Mouse (Mus musculus): ENCODE results near the gene Il11ra1. TPM values are rescaled to one million over a fixed set of nuclear protein-coding genes. Genes with fewer than 3 reads are reported as not detected.
A peak's percentile ranks its signal among the peaks of the same experiment; 100 is the strongest.
"Not testable (repeated sequence)": the region's sequence is repeated elsewhere in the genome, so short reads cannot be mapped to it uniquely, and the experiment has no call there.

The Il11ra1 gene
- polyA plus RNA-seq, 1 experiment from 2014 or later, result 29.2 TPM

DNA sequence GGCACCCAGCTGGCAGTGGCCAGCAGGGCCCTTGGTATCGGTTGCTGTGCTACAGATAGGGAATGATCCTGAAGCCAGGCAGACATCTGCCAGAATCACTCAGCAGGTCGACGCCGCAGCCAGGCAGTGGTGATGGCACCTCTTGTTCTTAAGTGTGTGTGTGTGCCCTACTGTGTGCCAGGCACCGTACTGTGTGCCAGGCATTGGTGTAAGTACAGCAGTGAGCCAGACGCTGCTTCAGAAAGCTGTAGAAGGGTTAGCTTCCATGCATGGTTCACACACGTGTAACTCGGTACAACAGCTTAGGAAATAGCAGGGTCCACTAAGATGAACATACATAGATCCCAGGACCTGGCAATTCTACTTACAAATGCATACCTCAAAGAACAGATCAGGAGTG, 435 bp downstream of the Il11ra1 start:
- H3K9me3 ChIP-seq (ENCODE audit: control insufficient read depth, low read length); H3K4me3 ChIP-seq (replicated peaks; ENCODE audit: low read length); H3K27me3 ChIP-seq (replicated peaks; ENCODE audit: control insufficient read depth, insufficient read depth, low read length); ATAC-seq; H3K27ac ChIP-seq (ENCODE audit: low read length); H3K4me2 ChIP-seq (ENCODE audit: low read length); H3K4me1 ChIP-seq (replicated peaks; ENCODE audit: control insufficient read depth, insufficient read depth, low read length); H3K36me3 ChIP-seq (ENCODE audit: control insufficient read depth, insufficient read depth); H3K9ac ChIP-seq (replicated peaks; ENCODE audit: low read depth, low read length): not testable (repeated sequence)
- WGBS, result 66% methylated on average over 2 of the region's 8 CpGs

DNA sequence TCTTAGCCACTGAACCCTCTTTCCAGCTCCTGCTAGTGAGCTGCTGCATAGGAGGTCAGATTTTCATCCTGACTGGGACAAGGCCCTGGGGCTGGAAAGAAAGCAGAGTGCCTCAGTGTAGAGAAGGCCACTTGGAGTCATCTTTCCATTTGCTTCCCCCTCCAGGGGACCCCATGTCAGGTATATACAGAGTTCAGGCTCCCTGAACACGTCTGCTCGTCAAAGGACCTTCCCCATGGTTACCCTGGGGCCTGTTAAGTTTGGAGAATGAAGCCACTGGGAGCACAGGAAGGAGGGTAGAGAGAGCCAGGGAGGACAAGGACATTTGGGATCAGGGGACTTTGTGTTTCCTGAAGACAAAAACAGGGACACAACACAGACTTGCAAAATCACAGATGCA, 2.4 kb downstream of the Il11ra1 start:
- not testable (repeated sequence) for H3K36me3 ChIP-seq (ENCODE audit: control insufficient read depth, insufficient read depth); ATAC-seq
- 62% methylated on average over 2 of the region's 2 CpGs for WGBS

GRCm38 (mm10) chr4:41704651-41705050, 4.9 kb downstream of the Il11ra1 start:
- H3K36me3 ChIP-seq (ENCODE audit: control insufficient read depth, insufficient read depth), result no peaks in the 10 kb centered on the region
- 13% methylated on average over 5 of the region's 5 CpGs for WGBS

More for the DNA sequence above, 2.4 kb downstream of the Il11ra1 start:
- H3K27ac ChIP-seq (ENCODE audit: low read length); H3K9ac ChIP-seq (replicated peaks; ENCODE audit: low read depth, low read length); H3K4me2 ChIP-seq (ENCODE audit: low read length); H3K4me3 ChIP-seq (replicated peaks; ENCODE audit: low read length); H3K9me3 ChIP-seq (ENCODE audit: control insufficient read depth, low read length); H3K27me3 ChIP-seq (replicated peaks; ENCODE audit: control insufficient read depth, insufficient read depth, low read length): not testable (repeated sequence)
- H3K4me1 ChIP-seq (replicated peaks; ENCODE audit: control insufficient read depth, insufficient read depth, low read length), result peaks cover 14% of the 10 kb centered on the region

DNA sequence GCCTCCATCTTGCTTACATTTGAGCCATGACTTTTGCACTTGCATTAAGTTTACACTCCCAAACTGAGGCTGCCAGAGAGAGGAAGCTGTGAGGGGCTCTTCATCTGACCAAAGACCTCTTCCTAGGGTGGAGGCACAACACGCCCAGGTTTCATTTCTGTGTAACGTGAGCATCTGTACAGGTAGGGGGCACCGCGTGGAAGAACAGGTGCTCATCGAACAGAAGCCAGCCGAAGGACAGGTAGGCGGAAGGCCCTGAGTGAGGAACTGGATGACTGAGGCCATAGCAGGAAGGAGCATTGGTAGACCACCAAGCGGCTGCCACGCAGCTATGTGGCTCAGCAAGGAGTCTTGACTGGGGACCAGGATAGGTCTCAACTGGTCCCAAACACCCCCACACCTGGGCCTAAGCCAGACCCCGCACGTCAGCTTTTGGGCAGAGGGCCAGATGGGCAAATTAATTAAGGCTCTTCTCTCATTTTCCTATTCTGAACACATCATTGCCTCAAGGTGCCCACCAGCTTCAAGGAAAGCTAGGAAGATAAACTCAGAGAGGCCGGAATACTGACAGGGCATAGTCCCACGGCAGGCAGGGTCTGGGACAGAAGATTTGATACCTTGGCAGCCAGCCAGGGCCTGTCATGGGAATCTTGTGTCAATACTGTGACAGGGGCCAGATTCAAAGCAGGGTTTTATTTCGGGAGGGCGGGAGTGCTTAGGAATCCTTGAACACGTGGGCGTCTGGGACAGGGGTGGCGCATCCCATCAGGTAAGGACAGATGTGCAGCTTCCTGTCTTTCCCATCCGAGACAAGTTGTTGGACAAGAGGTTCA, 6.3 kb downstream of the Il11ra1 start:
- Histone ChIP-seq H3K36me3 (ENCODE audit: control insufficient read depth, insufficient read depth) (no peaks in the 10 kb centered on the region), H3K4me1 (replicated peaks; ENCODE audit: control insufficient read depth, insufficient read depth, low read length) (peaks cover 30% of the 10 kb centered on the region), H3K4me3 (replicated peaks; ENCODE audit: low read length) (no peak overlapping the region), H3K27ac (ENCODE audit: low read length) (no peak overlapping the region), H3K9me3 (ENCODE audit: control insufficient read depth, low read length) (no peaks in the 10 kb centered on the region), H3K27me3 (replicated peaks; ENCODE audit: control insufficient read depth, insufficient read depth, low read length) (no peaks in the 10 kb centered on the region), H3K4me2 (ENCODE audit: low read length) (peak overlapping the region; percentile 38), H3K9ac (replicated peaks; ENCODE audit: low read depth, low read length) (no peak overlapping the region)
- no peak for ATAC-seq
- 39% methylated on average over 19 of the region's 19 CpGs for WGBS

More at GRCm38 (mm10) chr4:41704651-41705050, 4.9 kb downstream of the Il11ra1 start:
- H3K27me3 ChIP-seq (replicated peaks; ENCODE audit: control insufficient read depth, insufficient read depth, low read length), result no peaks in the 10 kb centered on the region
- H3K4me2 ChIP-seq (ENCODE audit: low read length), result no peak overlapping the region
- H3K9me3 ChIP-seq (ENCODE audit: control insufficient read depth, low read length), result no peaks in the 10 kb centered on the region
- no peak overlapping the region for H3K9ac ChIP-seq (replicated peaks; ENCODE audit: low read depth, low read length)
- peaks cover 27% of the 10 kb centered on the region for H3K4me1 ChIP-seq (replicated peaks; ENCODE audit: control insufficient read depth, insufficient read depth, low read length)
- no peak overlapping the region for H3K27ac ChIP-seq (ENCODE audit: low read length)
- no peak overlapping the region for H3K4me3 ChIP-seq (replicated peaks; ENCODE audit: low read length)
- no peak for ATAC-seq

GRCm38 (mm10) chr4:41707011-41707535, 7.3 kb downstream of the Il11ra1 start:
- H3K36me3 ChIP-seq (ENCODE audit: control insufficient read depth, insufficient read depth), result no peaks in the 10 kb centered on the region
- peak; percentile 81 for ATAC-seq
- WGBS, result 0% methylated on average over 13 of the region's 13 CpGs
- H3K9ac ChIP-seq (replicated peaks; ENCODE audit: low read depth, low read length), result no peak overlapping the region
- H3K27ac ChIP-seq (ENCODE audit: low read length), result no peak overlapping the region
- H3K4me2 ChIP-seq (ENCODE audit: low read length), result peak overlapping the region; percentile 38
- H3K4me3 ChIP-seq (replicated peaks; ENCODE audit: low read length), result no peak overlapping the region
- H3K9me3 ChIP-seq (ENCODE audit: control insufficient read depth, low read length), result no peaks in the 10 kb centered on the region
- peaks cover 39% of the 10 kb centered on the region for H3K4me1 ChIP-seq (replicated peaks; ENCODE audit: control insufficient read depth, insufficient read depth, low read length)
- no peaks in the 10 kb centered on the region for H3K27me3 ChIP-seq (replicated peaks; ENCODE audit: control insufficient read depth, insufficient read depth, low read length)

GRCm38 (mm10) chr4:41708192-41708745, 8.5 kb downstream of the Il11ra1 start:
- H3K4me2 ChIP-seq (ENCODE audit: low read length), result no peak overlapping the region
- no peak overlapping the region for H3K9ac ChIP-seq (replicated peaks; ENCODE audit: low read depth, low read length)
- no peaks in the 10 kb centered on the region for H3K27me3 ChIP-seq (replicated peaks; ENCODE audit: control insufficient read depth, insufficient read depth, low read length)
- H3K4me3 ChIP-seq (replicated peaks; ENCODE audit: low read length), result no peak overlapping the region
- H3K4me1 ChIP-seq (replicated peaks; ENCODE audit: control insufficient read depth, insufficient read depth, low read length), result peaks cover 48% of the 10 kb centered on the region
- no peaks in the 10 kb centered on the region for H3K36me3 ChIP-seq (ENCODE audit: control insufficient read depth, insufficient read depth)
- H3K9me3 ChIP-seq (ENCODE audit: control insufficient read depth, low read length), result no peaks in the 10 kb centered on the region
- H3K27ac ChIP-seq (ENCODE audit: low read length), result no peak overlapping the region
- WGBS, result 40% methylated on average over 8 of the region's 8 CpGs
- peak; percentile 42 for ATAC-seq

DNA sequence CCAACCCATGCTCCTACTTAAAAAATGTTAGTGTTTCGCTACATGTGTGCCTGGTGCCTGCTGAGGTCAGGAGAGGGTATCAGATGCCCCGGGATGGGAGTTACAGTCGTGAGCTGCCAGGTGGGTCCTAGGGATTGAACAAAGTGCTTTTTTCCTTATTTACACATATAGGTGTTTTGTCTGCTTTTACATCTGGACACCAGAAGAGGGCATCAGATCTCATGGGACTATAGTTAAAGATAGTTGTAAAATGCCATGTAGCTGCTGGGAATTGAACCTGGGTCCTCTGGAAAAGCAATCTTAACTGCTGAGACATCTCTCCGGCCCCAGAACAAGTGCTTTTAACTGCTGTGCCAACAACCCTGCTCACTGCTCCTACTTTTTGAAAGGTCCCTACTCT, 10.4 kb downstream of the Il11ra1 start:
- no peak overlapping the region for H3K9ac ChIP-seq (replicated peaks; ENCODE audit: low read depth, low read length)
- H3K36me3 ChIP-seq (ENCODE audit: control insufficient read depth, insufficient read depth), result no peaks in the 10 kb centered on the region
- peaks cover 59% of the 10 kb centered on the region for H3K4me1 ChIP-seq (replicated peaks; ENCODE audit: control insufficient read depth, insufficient read depth, low read length)
- H3K4me2 ChIP-seq (ENCODE audit: low read length), result no peak overlapping the region
- no peak overlapping the region for H3K4me3 ChIP-seq (replicated peaks; ENCODE audit: low read length)
- H3K27me3 ChIP-seq (replicated peaks; ENCODE audit: control insufficient read depth, insufficient read depth, low read length), result no peaks in the 10 kb centered on the region
- WGBS, result 70% methylated on average over 4 of the region's 4 CpGs
- no peaks in the 10 kb centered on the region for H3K9me3 ChIP-seq (ENCODE audit: control insufficient read depth, low read length)
- H3K27ac ChIP-seq (ENCODE audit: low read length), result no peak overlapping the region
- no peak for ATAC-seq

DNA sequence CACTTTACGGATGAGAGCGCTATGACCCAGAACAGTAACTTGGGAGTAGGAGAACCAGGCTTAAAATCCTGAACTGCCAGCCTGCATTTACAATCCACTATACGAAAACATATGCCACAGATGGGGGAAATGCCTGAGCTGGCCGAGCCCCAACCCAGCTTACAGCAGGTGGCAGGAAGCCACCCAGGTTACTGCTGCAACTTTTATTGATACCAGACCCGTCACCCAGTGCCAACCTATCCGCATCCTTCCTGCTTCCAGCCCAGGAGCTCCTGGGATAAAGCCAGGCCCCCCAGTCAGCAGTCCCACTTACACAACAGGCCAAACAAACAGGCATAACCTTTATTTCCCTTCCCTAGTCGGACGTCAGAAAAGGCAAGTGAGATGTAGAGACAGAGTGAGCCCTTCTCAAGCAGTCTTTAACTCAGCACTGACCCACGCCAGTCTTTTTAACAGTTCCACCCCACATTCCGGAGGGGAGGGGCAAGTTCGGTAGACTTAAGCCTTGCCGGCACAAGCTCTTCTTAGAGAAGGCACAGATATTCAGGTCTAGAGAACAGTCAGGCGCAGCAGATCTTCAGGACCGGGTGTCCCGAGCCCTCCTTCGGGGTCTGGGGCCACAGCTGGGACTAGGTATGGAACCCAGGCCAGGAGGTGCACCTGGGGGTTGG, 12.1 kb downstream of the Il11ra1 start:
- H3K36me3 ChIP-seq (ENCODE audit: control insufficient read depth, insufficient read depth), result no peaks in the 10 kb centered on the region; the same call in 1 of the 2 replicates
- peak overlapping the region; percentile 92 for H3K9ac ChIP-seq (replicated peaks; ENCODE audit: low read depth, low read length)
- H3K4me3 ChIP-seq (replicated peaks; ENCODE audit: low read length), result peak overlapping the region; percentile 81
- H3K9me3 ChIP-seq (ENCODE audit: control insufficient read depth, low read length), result no peaks in the 10 kb centered on the region
- H3K4me1 ChIP-seq (replicated peaks; ENCODE audit: control insufficient read depth, insufficient read depth, low read length), result peaks cover 49% of the 10 kb centered on the region
- no peaks in the 10 kb centered on the region for H3K27me3 ChIP-seq (replicated peaks; ENCODE audit: control insufficient read depth, insufficient read depth, low read length)
- WGBS, result 53% methylated on average over 16 of the region's 16 CpGs
- ATAC-seq, result no peak
- H3K4me2 ChIP-seq (ENCODE audit: low read length), result peak overlapping the region; percentile 94
- no peak overlapping the region for H3K27ac ChIP-seq (ENCODE audit: low read length)
